Mouse (Mus musculus): ENCODE measurements around the gene Exoc7. TPM values are rescaled to one million over a fixed set of nuclear protein-coding genes. Genes with fewer than 3 reads are reported as not detected.

The Exoc7 gene
- total RNA-seq, 1 experiment = 26.4 TPM

DNA sequence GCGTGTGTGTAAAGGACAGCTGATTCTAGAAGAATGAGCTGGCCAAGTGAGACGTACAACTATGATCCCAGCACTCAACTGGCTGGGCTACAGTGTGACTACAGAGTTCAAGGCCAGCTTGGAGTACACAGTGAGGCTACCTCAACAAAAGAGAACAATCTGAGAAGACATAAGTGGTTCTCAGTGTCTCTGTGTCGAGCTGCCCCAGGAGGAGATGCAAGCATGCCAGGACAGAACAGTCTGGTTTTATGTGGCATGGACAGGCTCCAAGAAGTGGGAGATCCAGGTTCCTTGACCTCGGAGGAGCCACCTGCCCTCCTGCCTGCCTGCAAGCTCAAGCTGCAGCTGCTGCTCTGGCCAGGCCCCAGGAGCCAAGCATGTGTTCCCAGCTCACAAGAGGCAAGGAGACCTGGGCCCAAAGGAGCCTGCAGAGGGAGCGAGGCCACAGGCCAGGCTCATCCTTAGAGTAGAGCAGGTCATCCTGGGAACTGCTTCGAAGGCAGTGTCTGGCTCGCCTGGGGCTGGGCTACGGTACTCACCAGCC, 10.8 kb downstream of the Exoc7 start:
- H3K4me1 ChIP-seq (ENCODE audit: control insufficient read depth in 2 of 2, insufficient read depth in 2 of 2, low read length in 2 of 2, poor library complexity in 1 of 2) = peaks cover 0 to 4% of the 10 kb centered on the region in 2 experiments; a peak in 2 of 4 replicates
- TF ChIP-seq ZC3H11A (IDR thresholded peaks at IDR 0.05; ENCODE audit: borderline replicate concordance, low read depth, low read length) (no peak), CHD2 (IDR thresholded peaks at IDR 0.05; ENCODE audit: low read depth, low read length) (no peak), MAFK (IDR thresholded peaks at IDR 0.05; ENCODE audit: insufficient read depth, low read depth, low read length) (no peak), ZNF384 (IDR thresholded peaks at IDR 0.05; ENCODE audit: low read depth, low read length) (no peak), HCFC1 (IDR thresholded peaks at IDR 0.05; ENCODE audit: borderline replicate concordance, insufficient read depth, low read length) (no peak)
- H3K36me3 ChIP-seq (ENCODE audit: control insufficient read depth, insufficient read depth, low read length, poor library complexity, severe bottlenecking) = no peaks in the 10 kb centered on the region
- in situ Hi-C loops (cut with MboI; ENCODE audit: low sequenced_read_pairs in 2 of 2, unreplicated experiment in 2 of 2) = no loop called here
- H3K27ac ChIP-seq (ENCODE audit: insufficient read depth, low read depth, low read length, poor library complexity, severe bottlenecking) = no peak overlapping the region
- H3K4me3 ChIP-seq (ENCODE audit: insufficient read depth in 1 of 2, low read depth in 1 of 2, low read length in 2 of 2, poor library complexity in 1 of 2, severe bottlenecking in 1 of 2) = no peak overlapping the region
- H3K9me3 ChIP-seq (ENCODE audit: control insufficient read depth, insufficient read depth, low read depth, low read length) = no peaks in the 10 kb centered on the region
- no peak for DNase-seq (ENCODE audit: low read depth, low spot score)
- no peak overlapping the region for H3K9ac ChIP-seq (ENCODE audit: insufficient read depth, low read depth, low read length, poor library complexity, severe bottlenecking)

DNA sequence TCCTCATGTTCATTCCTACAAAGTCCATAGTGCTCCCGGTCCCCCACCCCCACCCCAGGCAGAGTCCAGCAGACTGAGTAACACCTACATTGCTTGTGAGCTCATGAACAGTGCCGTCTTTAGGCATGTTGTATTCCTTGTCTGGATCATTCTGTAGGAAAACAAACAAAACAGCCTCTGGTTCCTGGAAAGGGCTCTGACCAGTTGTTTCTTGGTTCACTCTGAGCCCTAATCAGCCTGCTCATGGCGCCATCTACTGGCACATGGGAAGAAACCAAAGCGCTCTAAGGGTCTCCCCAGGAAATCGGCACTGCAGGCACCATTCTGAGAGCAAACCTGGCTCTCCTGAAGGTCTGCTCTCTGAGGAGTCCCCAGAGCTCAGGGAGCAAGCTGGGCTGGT, 12.7 kb downstream of the Exoc7 start:
- TF ChIP-seq ZC3H11A (IDR thresholded peaks at IDR 0.05; ENCODE audit: borderline replicate concordance, low read depth, low read length) = no peak
- no peak for TF ChIP-seq CHD2 (IDR thresholded peaks at IDR 0.05; ENCODE audit: low read depth, low read length)
- no peak for TF ChIP-seq MAFK (IDR thresholded peaks at IDR 0.05; ENCODE audit: insufficient read depth, low read depth, low read length)
- no peak for TF ChIP-seq ZNF384 (IDR thresholded peaks at IDR 0.05; ENCODE audit: low read depth, low read length)
- TF ChIP-seq HCFC1 (IDR thresholded peaks at IDR 0.05; ENCODE audit: borderline replicate concordance, insufficient read depth, low read length) = no peak
- DNase-seq (ENCODE audit: low read depth, low spot score) = peak; percentile 68
- H3K27ac ChIP-seq (ENCODE audit: insufficient read depth, low read depth, low read length, poor library complexity, severe bottlenecking) = no peak overlapping the region

DNA sequence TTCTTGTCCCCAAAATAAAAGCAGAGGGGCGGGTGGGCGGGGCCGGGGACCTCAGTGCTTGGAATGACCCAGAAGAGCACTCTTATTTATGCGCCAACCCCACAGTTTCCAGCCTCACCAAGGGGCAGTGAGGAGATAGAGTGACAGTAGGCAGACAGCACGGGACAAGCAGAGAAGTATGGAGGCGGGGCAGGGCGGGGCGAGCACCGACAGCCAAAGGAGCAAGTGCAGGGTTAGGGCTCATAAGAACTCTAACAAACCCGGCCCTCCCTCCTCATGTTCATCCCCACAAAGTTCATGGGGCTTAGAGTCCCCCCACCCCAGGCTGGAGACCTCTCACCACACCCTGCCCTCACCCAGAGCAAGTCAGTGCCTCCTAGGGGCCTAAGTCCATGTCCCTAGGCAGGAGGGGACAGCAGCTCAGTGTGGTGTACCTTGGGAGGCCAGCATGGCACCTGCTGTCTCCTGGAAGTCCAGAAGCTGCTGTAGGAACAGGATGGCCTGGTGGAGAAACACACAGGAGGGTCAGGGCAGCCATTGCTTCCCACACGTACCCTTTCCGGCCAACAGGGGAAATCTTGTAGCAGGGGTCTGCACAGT, 13.4 kb downstream of the Exoc7 start:
- no peak overlapping the region for H3K27ac ChIP-seq (ENCODE audit: insufficient read depth, low read depth, low read length, poor library complexity, severe bottlenecking)
- in situ Hi-C loops (cut with MboI; ENCODE audit: low sequenced_read_pairs in 2 of 2, unreplicated experiment in 2 of 2) = no loop called here

More for the DNA sequence above, 12.7 kb downstream of the Exoc7 start:
- H3K4me3 ChIP-seq (ENCODE audit: insufficient read depth in 1 of 2, low read depth in 1 of 2, low read length in 2 of 2, poor library complexity in 1 of 2, severe bottlenecking in 1 of 2) = no peak overlapping the region
- H3K9me3 ChIP-seq (ENCODE audit: control insufficient read depth, insufficient read depth, low read depth, low read length) = no peaks in the 10 kb centered on the region
- H3K4me1 ChIP-seq (ENCODE audit: control insufficient read depth in 2 of 2, insufficient read depth in 2 of 2, low read length in 2 of 2, poor library complexity in 1 of 2) = peaks cover 0 to 4% of the 10 kb centered on the region in 2 experiments; a peak in 2 of 4 replicates
- no peak overlapping the region for H3K9ac ChIP-seq (ENCODE audit: insufficient read depth, low read depth, low read length, poor library complexity, severe bottlenecking)
- in situ Hi-C loops (cut with MboI; ENCODE audit: low sequenced_read_pairs in 2 of 2, unreplicated experiment in 2 of 2) = no loop called here
- no peaks in the 10 kb centered on the region for H3K36me3 ChIP-seq (ENCODE audit: control insufficient read depth, insufficient read depth, low read length, poor library complexity, severe bottlenecking)

DNA sequence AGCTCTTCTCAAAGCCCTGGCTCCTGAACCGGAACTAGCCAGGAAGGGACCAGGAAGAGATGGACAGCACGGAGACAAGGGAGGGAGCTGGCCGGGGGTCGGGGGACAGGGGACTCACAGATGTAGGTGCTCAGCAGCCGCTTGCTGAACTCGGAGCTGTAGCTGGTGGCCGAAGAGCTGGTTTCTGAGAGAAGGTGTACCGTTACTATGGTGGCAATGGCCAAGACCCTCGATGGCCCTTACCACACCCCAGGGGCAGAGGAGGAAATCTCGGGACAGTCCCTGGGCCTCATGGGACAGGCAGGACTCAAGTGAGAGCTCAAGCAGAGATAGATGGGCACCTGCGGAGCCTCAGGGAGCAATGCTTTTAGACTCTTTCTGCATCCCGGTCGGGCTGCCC, 14.6 kb downstream of the Exoc7 start:
- no peak overlapping the region for H3K9ac ChIP-seq (ENCODE audit: insufficient read depth, low read depth, low read length, poor library complexity, severe bottlenecking)
- no peak overlapping the region for H3K4me3 ChIP-seq (ENCODE audit: insufficient read depth in 1 of 2, low read depth in 1 of 2, low read length in 2 of 2, poor library complexity in 1 of 2, severe bottlenecking in 1 of 2)
- DNase-seq (ENCODE audit: low read depth, low spot score) = no peak
- H3K36me3 ChIP-seq (ENCODE audit: control insufficient read depth, insufficient read depth, low read length, poor library complexity, severe bottlenecking) = peaks cover 3% of the 10 kb centered on the region; the same call in 1 of the 2 replicates
- H3K4me1 ChIP-seq (ENCODE audit: control insufficient read depth in 2 of 2, insufficient read depth in 2 of 2, low read length in 2 of 2, poor library complexity in 1 of 2) = peaks cover 0 to 8% of the 10 kb centered on the region in 2 experiments; a peak in 2 of 4 replicates
- H3K9me3 ChIP-seq (ENCODE audit: control insufficient read depth, insufficient read depth, low read depth, low read length) = no peaks in the 10 kb centered on the region
- TF ChIP-seq CHD2 (IDR thresholded peaks at IDR 0.05; ENCODE audit: low read depth, low read length) (no peak), ZC3H11A (IDR thresholded peaks at IDR 0.05; ENCODE audit: borderline replicate concordance, low read depth, low read length) (no peak)
- in situ Hi-C loops (cut with MboI; ENCODE audit: low sequenced_read_pairs in 2 of 2, unreplicated experiment in 2 of 2) = no loop called here
- no peak overlapping the region for H3K27ac ChIP-seq (ENCODE audit: insufficient read depth, low read depth, low read length, poor library complexity, severe bottlenecking)

More for the DNA sequence above, 13.4 kb downstream of the Exoc7 start:
- TF ChIP-seq ZNF384 (IDR thresholded peaks at IDR 0.05; ENCODE audit: low read depth, low read length) (no peak), MAFK (IDR thresholded peaks at IDR 0.05; ENCODE audit: insufficient read depth, low read depth, low read length) (no peak), HCFC1 (IDR thresholded peaks at IDR 0.05; ENCODE audit: borderline replicate concordance, insufficient read depth, low read length) (no peak), ZC3H11A (IDR thresholded peaks at IDR 0.05; ENCODE audit: borderline replicate concordance, low read depth, low read length) (no peak), CHD2 (IDR thresholded peaks at IDR 0.05; ENCODE audit: low read depth, low read length) (no peak)
- H3K9ac ChIP-seq (ENCODE audit: insufficient read depth, low read depth, low read length, poor library complexity, severe bottlenecking) = no peak overlapping the region
- peaks cover 3% of the 10 kb centered on the region; the same call in 1 of the 2 replicates for H3K36me3 ChIP-seq (ENCODE audit: control insufficient read depth, insufficient read depth, low read length, poor library complexity, severe bottlenecking)
- H3K4me1 ChIP-seq (ENCODE audit: control insufficient read depth in 2 of 2, insufficient read depth in 2 of 2, low read length in 2 of 2, poor library complexity in 1 of 2) = peaks cover 0 to 6% of the 10 kb centered on the region in 2 experiments; a peak in 2 of 4 replicates
- H3K4me3 ChIP-seq (ENCODE audit: insufficient read depth in 1 of 2, low read depth in 1 of 2, low read length in 2 of 2, poor library complexity in 1 of 2, severe bottlenecking in 1 of 2) = no peak overlapping the region
- DNase-seq (ENCODE audit: low read depth, low spot score) = no peak
- no peaks in the 10 kb centered on the region for H3K9me3 ChIP-seq (ENCODE audit: control insufficient read depth, insufficient read depth, low read depth, low read length)
